7 mouse cellular contexts compared by ENCODE assay signal in the genomic region with DNA sequence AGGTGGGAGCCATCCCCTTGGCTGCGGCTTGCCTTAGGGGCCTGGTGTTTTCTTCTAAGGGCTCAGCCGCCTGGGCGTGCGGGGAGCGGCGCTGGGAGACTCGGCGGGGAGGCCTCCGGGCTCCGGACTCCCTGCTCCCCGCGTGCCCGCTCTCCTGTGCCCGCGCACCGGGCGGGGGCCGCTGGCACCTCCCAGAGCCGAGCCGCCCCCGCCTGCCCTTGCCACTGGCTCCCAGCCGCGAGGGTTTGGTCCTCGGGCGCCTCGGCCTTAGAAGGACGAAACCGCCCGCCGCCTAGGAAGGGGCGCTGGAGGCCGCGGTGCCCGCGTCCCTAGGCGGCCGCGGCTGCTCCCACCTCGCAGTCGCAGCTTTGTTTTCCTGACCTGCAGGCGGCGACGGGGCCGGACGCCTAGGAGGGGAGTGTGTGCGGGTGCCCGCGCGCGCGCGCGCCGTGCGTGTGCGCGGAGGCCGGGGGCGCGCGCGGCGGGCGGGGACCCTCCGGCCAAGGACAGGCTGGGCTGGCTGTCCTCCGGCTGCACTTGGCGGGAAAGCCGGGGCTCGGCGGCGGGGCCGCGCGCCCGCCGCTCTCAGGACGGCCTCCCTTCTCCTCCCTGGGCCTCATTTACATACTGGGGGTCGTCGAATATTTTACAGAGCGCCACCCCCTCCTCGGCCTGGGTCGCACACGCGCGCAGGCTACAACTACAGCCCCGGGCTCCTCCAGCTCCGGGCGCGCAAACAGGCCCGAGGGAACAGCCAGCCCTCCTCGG.
DNase-seq lines count a peak whose midpoint lies in the region; ATAC-seq and TF ChIP-seq lines count a peak whose summit lies in the region.

No protein-coding gene starts in this region.

- ATAC-seq in midbrain, embryonic 12.5 days (ENCODE audit: low FRiP score, low read depth): peak; percentile 76

- H3K9ac ChIP-seq in ES-Bruce4 (ENCODE audit: low read depth, poor library complexity, severe bottlenecking): peak overlapping the region; percentile 89
- H3K9ac ChIP-seq in midbrain, embryonic 12.5 days (replicated peaks): peak overlapping the region; percentile 100

- peak; percentile 85 for DNase-seq in R1 (ENCODE audit: low read depth, low spot score)
- peak; percentile 90 for DNase-seq in embryo, embryonic 10.5 days (ENCODE audit: low spot score)
- DNase-seq in hindbrain, embryonic 10.5 days (ENCODE audit: low spot score): peak; percentile 90
- DNase-seq in layer of hippocampus, postnatal 36 days: peak; percentile 86 to 87

- peak overlapping the region; percentile 78 for H3K4me3 ChIP-seq in ES-Bruce4 (ENCODE audit: low read depth, low read length)
- peak overlapping the region; percentile 85 for H3K4me3 ChIP-seq in hindbrain, embryonic 10.5 days
- H3K4me3 ChIP-seq in midbrain, embryonic 12.5 days: peak overlapping the region; percentile 92
- H3K4me3 ChIP-seq in testis, adult 2 months (ENCODE audit: control insufficient read depth, low read depth, low read length): peak overlapping the region; percentile 84

- TF ChIP-seq EP300 in ES-Bruce4 (IDR thresholded peaks at IDR 0.05; ENCODE audit: insufficient read depth, low read depth, low read length): no peak

- under 1% methylated on average over 91 of the region's 91 CpGs for WGBS in hindbrain, embryonic 10.5 days
- WGBS in midbrain, embryonic 12.5 days: under 1% methylated on average over 76 of the region's 91 CpGs

- H3K27ac ChIP-seq in ES-Bruce4 (ENCODE audit: insufficient read depth, low read length): no peak overlapping the region
- peak overlapping the region; percentile 99 for H3K27ac ChIP-seq in hindbrain, embryonic 10.5 days
- H3K27ac ChIP-seq in midbrain, embryonic 12.5 days (replicated peaks): peak overlapping the region; percentile 100
- no peak overlapping the region for H3K27ac ChIP-seq in testis, adult 2 months (ENCODE audit: control insufficient read depth, insufficient read depth, low read depth, low read length)

- peaks cover 19% of the 10 kb centered on the region for H3K27me3 ChIP-seq in ES-Bruce4 (ENCODE audit: control insufficient read depth, insufficient read depth, low read length, poor library complexity, severe bottlenecking)
- H3K27me3 ChIP-seq in hindbrain, embryonic 10.5 days (ENCODE audit: insufficient read depth, poor library complexity, severe bottlenecking): peaks cover 60% of the 10 kb centered on the region
- H3K27me3 ChIP-seq in midbrain, embryonic 12.5 days: no peaks in the 10 kb centered on the region
- 0 out of 2 replicates have a peak, but pooled peaks cover 6% of the 10 kb centered on the region for H3K27me3 ChIP-seq in testis, adult 2 months (ENCODE audit: control insufficient read depth, insufficient read depth, low read length)

- peak overlapping the region; percentile 68 for H3K4me2 ChIP-seq in midbrain, embryonic 12.5 days (replicated peaks)

- no peaks in the 10 kb centered on the region for H3K36me3 ChIP-seq in ES-Bruce4 (ENCODE audit: control insufficient read depth, insufficient read depth, low read length, poor library complexity, severe bottlenecking)
- peaks cover 30% of the 10 kb centered on the region for H3K36me3 ChIP-seq in hindbrain, embryonic 10.5 days
- H3K36me3 ChIP-seq in midbrain, embryonic 12.5 days: peaks cover 9% of the 10 kb centered on the region; the same call in 1 of the 2 replicates
- H3K36me3 ChIP-seq in testis, adult 2 months (ENCODE audit: control insufficient read depth, insufficient read depth, low read length): no peaks in the 10 kb centered on the region

- H3K4me1 ChIP-seq in ES-Bruce4 (ENCODE audit: control insufficient read depth, insufficient read depth, low read length): no peaks in the 10 kb centered on the region
- H3K4me1 ChIP-seq in hindbrain, embryonic 10.5 days (replicated peaks): peaks cover 25% of the 10 kb centered on the region; the same call in 1 of the 2 replicates
- H3K4me1 ChIP-seq in midbrain, embryonic 12.5 days: no peaks in the 10 kb centered on the region
- H3K4me1 ChIP-seq in testis, adult 2 months (ENCODE audit: control insufficient read depth, insufficient read depth, low read length): peaks cover 18% of the 10 kb centered on the region

- no peaks in the 10 kb centered on the region for H3K9me3 ChIP-seq in ES-Bruce4 (replicated peaks; ENCODE audit: control insufficient read depth, insufficient read depth, low read length, poor library complexity, severe bottlenecking)
- H3K9me3 ChIP-seq in hindbrain, embryonic 10.5 days: no peaks in the 10 kb centered on the region
- no peaks in the 10 kb centered on the region for H3K9me3 ChIP-seq in midbrain, embryonic 12.5 days

- TF ChIP-seq CTCF in ES-Bruce4 (IDR thresholded peaks at IDR 0.05; ENCODE audit: low read depth, low read length): no peak
- no peak for TF ChIP-seq CTCF in testis, adult 2 months (IDR thresholded peaks at IDR 0.05; ENCODE audit: control insufficient read depth, insufficient read depth, insufficient replicate concordance, low read depth, low read length)

- TF ChIP-seq POLR2A in ES-Bruce4 (IDR thresholded peaks at IDR 0.05; ENCODE audit: insufficient read depth, low read length): no peak
- TF ChIP-seq POLR2A in testis, adult 2 months (IDR thresholded peaks at IDR 0.05; ENCODE audit: control insufficient read depth, low read depth, low read length): no peak

Comparison
In these comparisons a context has a peak if more than half of its experiments do, and no peak if none do; other contexts are left out.
1. H3K27ac ChIP-seq: peak in hindbrain, embryonic 10.5 days (single experiment) and midbrain, embryonic 12.5 days (single experiment); none in ES-Bruce4 (single experiment) and testis, adult 2 months (single experiment).
2. Peak in every context shown above with its lines, with median percentiles within 50 percentile points of each other: H3K4me3 ChIP-seq and DNase-seq.